Mouse (Mus musculus): Measurements from ENCODE around the gene Phpt1. TPM values are rescaled to one million over a fixed set of nuclear protein-coding genes. Genes with fewer than 3 reads are reported as not detected.

Phpt1 gene
- polyA plus RNA-seq, 1 experiment from 2014 or later, result 116 TPM

DNA sequence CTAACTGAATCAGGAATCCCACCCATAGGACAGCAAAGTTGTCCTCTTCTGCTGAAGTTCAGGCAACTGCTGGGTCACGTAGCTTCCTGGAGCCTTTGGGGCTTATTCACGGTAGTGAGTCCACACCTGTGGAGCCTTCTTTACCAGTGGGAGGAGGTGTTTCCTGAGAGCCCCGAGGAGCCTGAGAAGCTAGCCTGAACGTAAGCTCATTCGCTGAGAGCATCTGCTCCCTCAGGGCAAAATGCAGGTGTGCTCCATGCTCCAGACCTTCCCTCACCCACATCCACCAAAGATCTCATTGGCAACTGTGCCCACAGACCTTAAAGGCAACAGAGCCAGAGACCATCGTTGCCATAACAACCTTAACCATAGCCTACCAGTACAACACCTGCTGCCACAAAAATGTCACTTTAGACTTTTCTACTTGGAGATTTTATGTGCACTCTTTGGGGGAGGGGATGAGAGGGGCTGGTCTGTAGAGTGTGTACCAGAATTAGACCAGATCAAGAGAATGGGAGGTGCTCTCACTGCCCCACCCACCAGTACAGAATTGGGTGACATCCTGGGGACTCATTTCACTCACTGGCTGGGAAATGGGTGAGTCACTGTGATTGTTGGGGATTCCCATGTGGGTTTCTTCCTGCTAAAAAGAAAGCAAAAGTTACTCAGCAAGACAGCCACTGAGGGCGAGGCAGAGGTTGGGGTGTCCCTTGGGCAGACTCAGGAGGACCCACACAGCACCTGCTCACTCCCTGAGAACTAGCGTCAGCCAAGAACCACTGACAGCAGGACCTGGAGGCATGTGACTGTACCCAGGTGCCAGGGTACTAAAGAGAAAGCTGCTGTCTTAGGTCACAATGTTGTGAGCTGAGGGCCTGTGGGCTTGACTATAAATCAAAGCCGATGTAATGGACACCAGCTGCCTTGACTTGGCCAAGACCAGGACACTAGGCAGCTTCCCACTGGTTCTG is 25.7 kb downstream of the Phpt1 start:
- Histone ChIP-seq H3K9me3 (ENCODE audit: control insufficient read depth, low read length) (no peaks in the 10 kb centered on the region), H3K27me3 (replicated peaks; ENCODE audit: control insufficient read depth, insufficient read depth, low read length) (no peaks in the 10 kb centered on the region), H3K4me2 (no peak overlapping the region), H3K4me1 (replicated peaks; ENCODE audit: control insufficient read depth, insufficient read depth, low read length) (peaks cover 10% of the 10 kb centered on the region), H3K4me3 (ENCODE audit: low read depth, low read length) (no peak overlapping the region), H3K27ac (ENCODE audit: low read depth, low read length) (no peak overlapping the region), H3K36me3 (ENCODE audit: control insufficient read depth, insufficient read depth, low read length) (no peaks in the 10 kb centered on the region), H3K9ac (ENCODE audit: low read depth, low read length) (no peak overlapping the region)
- no peak for DNase-seq (ENCODE audit: low spot score)
- WGBS, result 69% methylated on average over 9 of the region's 9 CpGs
- ATAC-seq (replicated peaks; ENCODE audit: low FRiP score), result no peak

DNA sequence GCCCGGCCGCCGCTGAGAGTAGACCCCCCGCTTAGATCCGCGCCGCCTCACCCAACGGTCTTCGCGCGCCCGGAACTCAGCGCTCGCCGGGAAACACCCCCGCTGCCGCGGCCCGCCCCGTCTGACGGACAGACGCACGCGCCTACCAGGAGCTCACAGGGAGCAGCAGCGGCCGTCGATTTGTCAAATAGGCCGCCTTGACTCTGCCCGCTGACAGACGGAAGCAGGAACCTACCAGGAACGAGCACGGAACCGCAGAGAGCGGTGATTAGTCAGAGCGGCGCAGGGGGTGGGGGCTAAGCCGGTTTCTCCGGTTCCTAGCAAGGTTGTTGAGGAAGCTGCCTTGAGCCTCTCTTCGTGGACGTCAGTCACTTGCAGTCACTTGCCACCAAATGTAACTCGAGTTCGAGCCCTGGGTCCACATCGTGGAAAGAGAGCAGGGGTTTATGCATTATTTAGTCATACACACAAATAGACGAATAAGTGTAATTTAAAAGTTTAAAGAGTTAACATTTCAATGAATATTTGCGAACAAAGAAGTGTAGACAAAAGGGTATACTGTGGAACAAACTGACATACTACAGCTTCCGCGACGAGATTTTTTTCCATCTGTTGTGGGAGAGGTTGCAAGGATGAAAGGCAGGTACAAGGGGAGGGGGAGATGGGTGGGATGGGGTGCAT is 28.1 kb downstream of the Phpt1 start, which contains the start of gene Traf2:
TSS of gene Traf2 (minus strand) at position 130 of the 681 bp plus-strand sequence.
- H3K4me1 ChIP-seq (replicated peaks; ENCODE audit: control insufficient read depth, insufficient read depth, low read length), result peaks cover 10% of the 10 kb centered on the region
- H3K4me3 ChIP-seq (ENCODE audit: low read depth, low read length), result peak within 1 kb of the TSS; percentile 69
- DNase-seq (ENCODE audit: low spot score), result peak; percentile 97
- no peaks in the 10 kb centered on the region for H3K9me3 ChIP-seq (ENCODE audit: control insufficient read depth, low read length)
- H3K36me3 ChIP-seq (ENCODE audit: control insufficient read depth, insufficient read depth, low read length), result no peaks in the 10 kb centered on the region
- peak within 1 kb of the TSS; percentile 72 for H3K27ac ChIP-seq (ENCODE audit: low read depth, low read length)
- peak within 1 kb of the TSS; percentile 84 for H3K9ac ChIP-seq (ENCODE audit: low read depth, low read length)
- peak; percentile 99 for ATAC-seq (replicated peaks; ENCODE audit: low FRiP score)
- H3K27me3 ChIP-seq (replicated peaks; ENCODE audit: control insufficient read depth, insufficient read depth, low read length), result no peaks in the 10 kb centered on the region
- 2% methylated on average over 48 of the region's 48 CpGs for WGBS
- H3K4me2 ChIP-seq, result peak within 1 kb of the TSS; percentile 87

DNA sequence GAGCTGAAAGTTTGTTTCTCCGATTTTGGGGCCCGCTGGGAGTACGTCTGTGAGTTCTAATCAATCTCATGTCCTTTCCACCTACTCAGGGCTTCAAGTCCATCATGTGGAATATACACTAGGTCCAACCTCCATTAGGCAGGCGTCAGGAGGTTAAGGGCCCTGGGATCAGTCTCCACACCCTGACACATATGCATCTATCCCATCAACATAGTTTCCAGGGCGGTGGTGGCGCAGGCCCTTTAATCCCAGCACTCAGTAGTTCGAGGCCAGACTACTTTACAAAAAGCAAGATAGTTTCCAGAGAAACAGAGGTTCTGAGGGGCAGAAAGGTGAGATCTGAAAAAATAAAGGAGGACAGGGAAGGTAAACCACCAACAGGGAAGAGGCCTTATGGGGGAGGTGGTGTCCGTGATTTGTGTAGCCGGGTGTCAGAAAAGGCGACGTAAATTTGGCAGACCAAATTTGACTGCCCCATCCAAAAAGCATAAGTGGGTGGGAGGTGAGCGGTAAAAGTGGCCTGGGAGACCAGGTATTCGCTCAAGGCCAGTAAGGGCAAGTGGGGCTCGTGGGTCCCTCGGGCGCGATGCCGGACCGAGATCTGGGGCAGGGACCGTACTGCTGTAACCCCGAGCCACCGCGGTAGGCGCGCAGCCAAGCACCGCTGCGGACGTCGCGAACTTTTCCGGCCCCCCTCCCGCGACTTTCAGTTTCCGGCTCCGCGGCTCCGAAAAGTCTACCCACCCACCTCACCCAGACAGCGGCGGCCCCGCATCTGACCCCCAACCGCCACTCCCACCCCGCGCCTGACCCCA is 28.8 kb downstream of the Phpt1 start:
- no peak for DNase-seq (ENCODE audit: low spot score)
- peak overlapping the region; percentile 69 for H3K4me3 ChIP-seq (ENCODE audit: low read depth, low read length)
- no peaks in the 10 kb centered on the region for H3K27me3 ChIP-seq (replicated peaks; ENCODE audit: control insufficient read depth, insufficient read depth, low read length)
- 5% methylated on average over 42 of the region's 43 CpGs for WGBS
- H3K4me1 ChIP-seq (replicated peaks; ENCODE audit: control insufficient read depth, insufficient read depth, low read length), result peaks cover 10% of the 10 kb centered on the region
- peak overlapping the region; percentile 84 for H3K9ac ChIP-seq (ENCODE audit: low read depth, low read length)
- H3K4me2 ChIP-seq, result peak overlapping the region; percentile 87
- H3K9me3 ChIP-seq (ENCODE audit: control insufficient read depth, low read length), result no peaks in the 10 kb centered on the region
- H3K36me3 ChIP-seq (ENCODE audit: control insufficient read depth, insufficient read depth, low read length), result no peaks in the 10 kb centered on the region
- peak; percentile 71 for ATAC-seq (replicated peaks; ENCODE audit: low FRiP score)
- H3K27ac ChIP-seq (ENCODE audit: low read depth, low read length), result peak overlapping the region; percentile 72

DNA sequence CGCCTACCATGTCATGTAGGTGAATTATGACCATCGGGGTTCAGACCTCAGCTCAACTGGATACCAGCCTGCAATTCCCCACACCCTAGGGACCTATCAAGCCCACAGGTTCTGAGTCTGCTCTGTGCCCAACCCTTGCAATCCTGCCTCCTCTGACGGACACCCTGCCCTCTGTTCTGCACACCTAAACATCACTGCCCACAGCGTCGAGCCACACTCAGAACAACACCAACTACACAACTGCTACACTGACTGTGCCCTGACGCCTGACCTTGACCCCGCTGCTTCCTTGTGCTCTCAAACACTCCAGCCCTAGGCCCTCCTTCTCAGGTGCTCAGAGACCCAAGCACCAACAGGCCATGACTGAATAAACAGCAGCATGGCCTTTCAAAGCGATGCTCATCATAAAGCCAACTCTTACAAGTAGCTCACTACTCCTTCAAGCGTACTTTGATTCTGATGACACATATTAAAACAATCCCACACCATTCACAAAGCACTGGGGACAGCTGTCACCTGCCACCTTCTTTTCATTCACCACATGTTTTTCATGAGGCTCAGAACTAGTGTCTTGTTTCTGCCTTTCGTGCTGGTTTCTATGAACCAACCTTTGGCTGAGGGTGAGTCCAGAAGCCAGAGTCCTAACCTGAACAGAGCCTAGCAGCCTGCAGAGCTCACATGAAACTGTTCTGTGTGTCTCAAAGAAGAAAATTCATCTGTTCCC is 33.2 kb downstream of the Phpt1 start:
- 83% methylated on average over 10 of the region's 10 CpGs for WGBS
- Histone ChIP-seq H3K27ac (ENCODE audit: low read depth, low read length) (no peak overlapping the region), H3K4me2 (no peak overlapping the region), H3K36me3 (ENCODE audit: control insufficient read depth, insufficient read depth, low read length) (peaks cover 6% of the 10 kb centered on the region; the same call in 1 of the 2 replicates), H3K4me3 (ENCODE audit: low read depth, low read length) (no peak overlapping the region), H3K4me1 (replicated peaks; ENCODE audit: control insufficient read depth, insufficient read depth, low read length) (peaks cover 10% of the 10 kb centered on the region), H3K9ac (ENCODE audit: low read depth, low read length) (no peak overlapping the region), H3K9me3 (ENCODE audit: control insufficient read depth, low read length) (no peaks in the 10 kb centered on the region), H3K27me3 (replicated peaks; ENCODE audit: control insufficient read depth, insufficient read depth, low read length) (no peaks in the 10 kb centered on the region)
- ATAC-seq (replicated peaks; ENCODE audit: low FRiP score), result no peak
- DNase-seq (ENCODE audit: low spot score), result no peak

DNA sequence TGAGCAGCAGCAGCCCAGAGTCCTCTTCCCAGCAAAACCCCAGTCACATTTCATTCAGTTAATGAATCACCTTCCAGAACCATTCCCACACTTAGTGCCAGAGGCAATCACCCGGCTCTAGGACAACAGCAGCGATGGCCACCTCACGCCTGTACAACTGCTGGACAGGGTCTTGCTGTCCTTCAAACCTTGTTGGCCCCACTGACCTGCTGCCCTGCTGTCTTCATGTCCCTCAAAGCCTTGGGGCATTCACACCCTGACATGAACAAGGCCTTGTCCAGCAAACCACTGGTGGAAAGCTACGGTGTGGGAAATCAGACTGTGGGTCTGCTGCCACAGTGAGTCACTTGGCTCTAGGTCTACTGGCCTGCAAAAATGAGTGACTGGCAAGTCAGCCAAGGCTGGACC is 34.5 kb downstream of the Phpt1 start:
- Histone ChIP-seq H3K4me3 (ENCODE audit: low read depth, low read length) (no peak overlapping the region), H3K36me3 (ENCODE audit: control insufficient read depth, insufficient read depth, low read length) (peaks cover 13% of the 10 kb centered on the region; the same call in 1 of the 2 replicates), H3K9ac (ENCODE audit: low read depth, low read length) (no peak overlapping the region), H3K27me3 (replicated peaks; ENCODE audit: control insufficient read depth, insufficient read depth, low read length) (no peaks in the 10 kb centered on the region), H3K4me2 (no peak overlapping the region), H3K9me3 (ENCODE audit: control insufficient read depth, low read length) (no peaks in the 10 kb centered on the region), H3K4me1 (replicated peaks; ENCODE audit: control insufficient read depth, insufficient read depth, low read length) (peaks cover 5% of the 10 kb centered on the region), H3K27ac (ENCODE audit: low read depth, low read length) (no peak overlapping the region)
- DNase-seq (ENCODE audit: low spot score), result no peak
- 95% methylated on average over 4 of the region's 4 CpGs for WGBS
- ATAC-seq (replicated peaks; ENCODE audit: low FRiP score), result no peak

DNA sequence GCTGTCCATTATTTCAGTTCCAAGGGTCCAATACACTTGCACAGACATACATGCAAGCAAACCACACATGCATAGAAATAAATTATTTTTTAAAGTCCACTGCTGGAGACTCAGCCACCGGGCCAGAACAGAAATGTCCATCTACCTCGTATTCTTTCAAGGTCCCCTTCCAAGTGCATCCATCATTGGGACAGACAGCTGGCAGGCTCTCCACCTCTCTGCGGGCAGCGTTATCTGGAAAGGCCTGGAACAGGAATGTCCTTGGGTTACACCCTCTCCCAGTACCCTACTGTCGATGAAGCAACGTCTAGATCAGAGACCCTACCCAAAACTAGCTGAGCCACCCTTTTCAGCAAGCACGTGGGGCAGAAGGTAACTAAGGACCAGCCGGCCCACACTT is 38.5 kb downstream of the Phpt1 start:
- DNase-seq (ENCODE audit: low spot score) (no peak), ATAC-seq (replicated peaks; ENCODE audit: low FRiP score) (no peak)
- WGBS, result 84% methylated on average over 8 of the region's 8 CpGs
- H3K27me3 ChIP-seq (replicated peaks; ENCODE audit: control insufficient read depth, insufficient read depth, low read length), result no peaks in the 10 kb centered on the region
- no peak overlapping the region for H3K4me3 ChIP-seq (ENCODE audit: low read depth, low read length)
- H3K36me3 ChIP-seq (ENCODE audit: control insufficient read depth, insufficient read depth, low read length), result peaks cover 19% of the 10 kb centered on the region; the same call in 1 of the 2 replicates
- H3K9me3 ChIP-seq (ENCODE audit: control insufficient read depth, low read length), result no peaks in the 10 kb centered on the region
- no peak overlapping the region for H3K9ac ChIP-seq (ENCODE audit: low read depth, low read length)
- H3K4me1 ChIP-seq (replicated peaks; ENCODE audit: control insufficient read depth, insufficient read depth, low read length), result no peaks in the 10 kb centered on the region
- no peak overlapping the region for H3K27ac ChIP-seq (ENCODE audit: low read depth, low read length)
- H3K4me2 ChIP-seq, result no peak overlapping the region

DNA sequence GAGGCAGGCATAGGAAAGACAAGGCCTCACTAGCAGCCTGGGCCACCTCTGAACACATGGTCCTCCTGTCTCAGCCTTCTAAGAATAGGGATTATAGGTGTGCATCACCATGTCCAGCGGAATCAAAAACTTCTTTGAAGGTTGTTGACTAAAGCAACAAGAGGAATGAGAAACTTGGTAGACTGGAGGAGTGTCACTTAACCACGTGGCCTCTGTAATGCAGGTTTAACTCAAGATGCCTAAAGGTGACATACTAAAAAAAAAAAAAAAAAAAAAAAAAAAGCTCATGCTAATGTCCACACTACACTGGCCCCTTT is 40.2 kb downstream of the Phpt1 start:
- ATAC-seq (replicated peaks; ENCODE audit: low FRiP score), result no peak
- DNase-seq (ENCODE audit: low spot score), result no peak
- Histone ChIP-seq H3K4me3 (ENCODE audit: low read depth, low read length) (no peak overlapping the region), H3K4me1 (replicated peaks; ENCODE audit: control insufficient read depth, insufficient read depth, low read length) (no peaks in the 10 kb centered on the region), H3K27ac (ENCODE audit: low read depth, low read length) (no peak overlapping the region), H3K4me2 (no peak overlapping the region), H3K27me3 (replicated peaks; ENCODE audit: control insufficient read depth, insufficient read depth, low read length) (no peaks in the 10 kb centered on the region), H3K36me3 (ENCODE audit: control insufficient read depth, insufficient read depth, low read length) (peaks cover 24% of the 10 kb centered on the region), H3K9me3 (ENCODE audit: control insufficient read depth, low read length) (no peaks in the 10 kb centered on the region), H3K9ac (ENCODE audit: low read depth, low read length) (no peak overlapping the region)
- WGBS, result 96% methylated on average over 2 of the region's 2 CpGs

All from liver, embryonic 11.5 days (tissue).